Mouse (Mus musculus) monocyte, adult 5-6 weeks (primary cell): Measurements from ENCODE around the gene Tfcp2. TPM values are rescaled to one million over a fixed set of nuclear protein-coding genes. Genes with fewer than 3 reads are reported as not detected.
A peak's percentile ranks its signal among the peaks of the same experiment; 100 is the strongest.

ENCODE experiments used
- ATAC-seq: fragments of 153-309, 156-312 bp; replicated peaks from 2 replicates; pipeline ENCODE4 v1.8.0; 2017; ENCODE audit warnings: mild to moderate bottlenecking; ENCODE audit not compliant: low TSS enrichment, insufficient number of reproducible peaks, severe bottlenecking, poor library complexity, low FRiP score
- total RNA-seq: library from RNA; stranded (forward); fragments of 200-1000, 200-491, 200-594 nt; gene quantifications from 3 replicates; pipeline ENCODE4 v1.2.3, GENCODE M21; 2017

The Tfcp2 gene
- total RNA-seq, 1 experiment from 2014 or later: 4.9 TPM

DNA sequence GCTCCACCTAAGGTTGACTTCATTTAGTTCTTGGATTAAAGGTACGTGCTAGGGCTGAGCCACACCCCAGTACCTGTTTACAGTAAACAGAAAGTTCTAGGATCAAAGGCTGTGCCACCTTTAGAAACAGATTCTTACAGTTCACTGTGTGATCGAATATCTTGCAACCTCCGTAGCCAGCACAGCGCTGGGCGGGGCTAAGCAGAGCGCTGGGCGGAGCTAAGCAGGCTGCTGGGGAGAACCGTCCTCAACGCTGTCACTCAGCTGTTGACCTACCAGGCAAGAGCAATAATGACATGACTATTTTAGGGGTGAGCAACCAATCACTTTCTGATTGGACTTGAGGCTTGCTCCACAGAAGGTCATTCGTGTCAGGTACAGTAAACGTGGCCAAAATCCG, 90.9 kb downstream of the Tfcp2 start:
- peak; percentile 80 for ATAC-seq

DNA sequence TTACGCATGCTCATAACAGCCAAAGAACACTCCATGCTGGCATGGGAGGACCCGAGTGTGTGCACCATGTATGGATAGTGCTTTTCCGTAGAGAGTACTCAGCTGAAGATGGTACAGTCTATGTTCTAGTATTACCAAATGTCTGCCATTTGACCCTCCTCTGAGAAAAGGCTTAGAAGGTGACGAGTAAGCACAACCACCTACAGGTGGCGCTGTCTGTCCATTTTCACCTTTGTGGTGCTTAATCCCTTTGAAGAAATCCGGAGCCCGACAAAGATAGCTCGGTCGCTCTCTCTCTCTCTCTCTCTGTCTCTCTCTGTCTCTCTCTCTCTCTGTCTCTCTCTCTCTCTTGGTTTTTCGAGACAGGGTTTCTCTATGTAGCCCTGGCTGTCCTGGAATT, 93.8 kb downstream of the Tfcp2 start:
- ATAC-seq: no peak

DNA sequence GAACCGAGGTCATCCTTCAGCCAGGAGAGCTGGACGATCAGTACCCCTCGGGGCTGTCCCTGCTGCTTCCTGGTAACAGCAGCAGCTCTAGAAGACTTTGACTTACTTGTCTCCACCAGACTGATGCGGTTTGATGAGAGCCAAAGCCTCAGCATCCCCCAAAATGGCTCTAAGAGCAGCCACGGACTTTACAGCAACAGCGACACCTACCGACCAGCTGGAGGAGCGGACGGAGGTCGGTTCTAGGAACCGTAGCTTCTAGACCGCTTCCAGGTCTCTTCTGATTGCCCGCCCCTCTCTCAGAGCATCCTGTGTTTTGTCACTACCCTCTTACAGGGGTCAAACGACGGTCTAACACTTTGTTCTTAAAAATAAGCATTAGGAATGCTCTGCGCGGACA, 94.5 kb downstream of the Tfcp2 start:
- ATAC-seq: peak; percentile 74

DNA sequence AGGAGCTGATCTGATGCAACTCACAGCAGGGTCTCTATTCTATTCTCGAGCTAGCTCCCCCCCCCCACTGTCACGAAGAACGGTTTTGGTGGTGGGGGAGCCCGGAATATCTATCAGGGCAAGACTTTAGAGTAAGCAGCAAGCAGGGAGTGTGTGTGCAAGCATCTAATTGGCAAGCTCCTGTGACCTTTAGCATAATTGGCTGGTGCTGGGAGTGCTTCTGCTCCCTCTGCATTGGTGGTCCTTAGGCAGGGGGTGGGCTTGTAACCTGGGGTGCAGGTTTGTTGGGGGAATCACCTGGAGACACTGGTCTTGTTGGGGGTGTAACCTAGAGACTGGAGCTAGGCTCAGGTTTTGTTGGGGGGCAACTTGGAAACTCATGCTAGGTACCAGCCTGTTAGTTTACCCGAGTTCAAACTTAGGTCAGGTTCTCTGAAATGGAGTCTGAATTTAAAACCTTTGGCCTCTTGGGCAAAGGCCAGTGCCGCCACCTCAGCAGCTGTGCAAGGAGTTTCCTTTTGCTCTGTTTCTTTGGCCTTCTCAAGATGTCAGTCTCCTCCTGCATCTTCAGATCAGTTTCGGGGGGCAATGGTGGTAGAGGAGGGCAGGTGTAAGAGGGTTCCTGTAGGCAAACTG, 95.3 kb downstream of the Tfcp2 start:
- no peak for ATAC-seq

DNA sequence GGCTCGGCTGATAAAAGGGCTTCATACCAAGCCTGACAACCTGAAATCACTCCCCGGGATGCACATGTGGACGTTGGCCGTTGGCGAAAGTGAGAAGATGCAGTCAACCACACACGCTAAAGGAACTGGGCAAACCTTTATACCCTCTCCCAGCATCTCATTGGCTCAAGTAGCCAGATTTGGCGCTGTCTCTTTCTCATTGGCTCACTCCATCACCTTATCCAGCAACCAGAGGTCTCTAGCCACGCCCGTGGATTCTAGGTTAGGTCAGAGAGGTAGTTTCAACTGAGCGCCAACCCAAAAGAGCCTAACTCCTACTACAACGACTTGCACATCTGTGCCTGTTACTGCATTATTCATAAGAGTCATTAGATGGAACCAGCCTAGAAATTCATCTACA, 99.3 kb downstream of the Tfcp2 start:
- no peak for ATAC-seq

DNA sequence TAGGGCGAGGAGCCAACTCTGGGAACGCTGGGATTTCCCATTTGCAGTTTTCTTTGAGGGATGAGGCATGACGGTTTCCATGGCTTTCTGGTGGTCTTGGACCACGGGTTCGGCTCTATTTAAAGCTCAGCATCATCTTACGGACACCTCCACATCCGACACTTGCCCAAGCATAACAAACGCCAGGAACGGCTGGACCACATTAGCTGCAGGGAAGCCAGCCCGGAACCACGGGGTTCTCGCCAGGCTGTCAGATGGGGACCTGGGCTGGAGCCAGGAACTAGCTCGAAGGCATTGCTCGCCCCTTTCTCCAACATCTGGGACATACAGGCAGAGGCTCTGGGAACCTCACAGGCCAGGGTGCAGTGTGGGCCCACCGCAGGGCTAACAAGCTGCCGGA, 100.6 kb downstream of the Tfcp2 start:
- no peak for ATAC-seq

DNA sequence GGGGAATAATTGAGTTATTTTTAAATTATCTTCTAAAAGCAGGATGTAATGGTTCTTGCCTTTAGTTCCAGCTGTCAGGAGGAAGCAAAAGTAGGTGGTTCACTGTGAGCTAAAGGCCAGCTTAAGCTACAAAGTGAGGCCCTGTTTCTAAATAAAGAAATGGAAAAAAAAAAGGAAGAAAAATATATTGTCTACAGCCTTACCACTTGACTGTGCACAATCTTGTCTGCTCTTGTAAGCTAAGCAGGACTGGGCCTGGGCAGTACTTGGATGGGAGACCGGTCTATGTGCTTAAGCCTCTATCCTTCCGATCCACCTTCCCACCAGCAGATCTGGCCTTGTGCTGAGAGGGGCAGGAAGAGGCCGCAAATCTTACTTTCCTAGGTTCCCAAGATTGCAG, 102.3 kb downstream of the Tfcp2 start:
- ATAC-seq: peak; percentile 66

DNA sequence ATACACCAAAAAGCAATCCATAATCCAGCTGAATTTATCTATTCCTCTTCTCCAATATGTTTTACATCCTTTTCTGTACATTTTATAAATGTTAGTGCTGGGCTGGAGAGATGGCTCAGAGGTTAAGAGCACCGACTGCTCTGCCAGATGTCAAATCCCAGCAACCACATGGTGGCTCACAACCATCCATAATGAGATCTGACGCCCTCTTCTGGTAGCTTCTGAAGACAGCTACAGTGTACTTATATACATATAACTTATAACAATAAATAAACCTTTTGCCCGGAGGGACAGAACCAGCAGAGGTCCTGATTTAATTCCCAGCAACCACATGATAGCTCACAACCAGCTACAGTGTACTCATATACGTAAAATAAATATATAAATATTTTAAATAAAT, 103.2 kb downstream of the Tfcp2 start:
- no peak for ATAC-seq

Other genes starting within 250 kb of the Tfcp2 start
- 53.6 to 87.9 TPM (median 82.4 TPM) in 3 replicates for gene Mettl7a1, start 247.9 kb downstream of the Tfcp2 start, total RNA-seq
- gene Mettl7a3, start 217.1 kb downstream of the Tfcp2 start, total RNA-seq: not detected in 3 replicates
- not detected in 3 replicates for gene Methig1, start 198.9 kb downstream of the Tfcp2 start, total RNA-seq
- gene Mettl7a2, start 198.8 kb downstream of the Tfcp2 start, total RNA-seq: not detected in 3 replicates
- not detected in 3 replicates for gene Higd1c, start 187.5 kb downstream of the Tfcp2 start, total RNA-seq
- gene Gm5475, start 129.9 kb downstream of the Tfcp2 start, total RNA-seq: 0.49 TPM in 1 of 3 replicates, not detected in the others
- gene Slc11a2, start 126.9 kb downstream of the Tfcp2 start, total RNA-seq: 5.1 to 17.3 TPM (median 9.7 TPM) in 3 replicates
- gene Letmd1, start 83.0 kb downstream of the Tfcp2 start, total RNA-seq: 12.8 to 20.7 TPM (median 13.0 TPM) in 3 replicates
- gene Csrnp2, start 56.5 kb downstream of the Tfcp2 start, total RNA-seq: 3.4 to 4.2 TPM (median 3.6 TPM) in 3 replicates
- gene Pou6f1, start 48.0 kb upstream of the Tfcp2 start, total RNA-seq: 5.8 to 17.7 TPM (median 16.6 TPM) in 3 replicates
- 302 to 403 TPM (median 317 TPM) in 3 replicates for gene Dazap2, start 63.3 kb upstream of the Tfcp2 start, total RNA-seq
- 9.8 to 17.2 TPM (median 15.0 TPM) in 3 replicates for gene Smagp, start 84.9 kb upstream of the Tfcp2 start, total RNA-seq
- gene Bin2, start 117.5 kb upstream of the Tfcp2 start, total RNA-seq: 579 to 859 TPM (median 610 TPM) in 3 replicates
- gene Cela1, start 135.9 kb upstream of the Tfcp2 start, total RNA-seq: 0.64 to 4.9 TPM (median 2.6 TPM) in 3 replicates
- gene Galnt6, start 177.4 kb upstream of the Tfcp2 start, total RNA-seq: 43.8 to 60.6 TPM (median 51.3 TPM) in 3 replicates
- gene Slc4a8, start 209.7 kb upstream of the Tfcp2 start, total RNA-seq: 0.11 to 3.9 TPM (median 2.0 TPM) in 3 replicates